Comparison of ENCODE assay signal across 8 mouse cellular contexts in genomic region chr10:60350077-60350804, GRCm38 (mm10). TPM values are rescaled to one million over a fixed set of nuclear protein-coding genes. Genes with fewer than 3 reads are reported as not detected.
DNase-seq lines count a peak whose midpoint lies in the region; ATAC-seq and TF ChIP-seq lines count a peak whose summit lies in the region.

No protein-coding gene starts in this region.

- DNase-seq in forebrain, embryonic 14.5 days (ENCODE audit: low spot score): no peak
- no peak for DNase-seq in lung, embryonic 14.5 days
- no peak for DNase-seq in lung, postnatal 25 days (ENCODE audit: low spot score)
- DNase-seq in heart, postnatal 0 days (ENCODE audit: low spot score): no peak
- peak; percentile 21 for DNase-seq in retina, embryonic 14.5 days (ENCODE audit: low spot score)
- no peak for DNase-seq in thymus, postnatal 4 days
- DNase-seq in layer of hippocampus, adult 9-11 months: no peak

- peak overlapping the region; percentile 27; the same call in 1 of the 2 replicates for H3K4me2 ChIP-seq in forebrain, embryonic 13.5 days
- no peak overlapping the region for H3K4me2 ChIP-seq in forebrain, embryonic 14.5 days (ENCODE audit: low read length)
- peak overlapping the region; percentile 50 for H3K4me2 ChIP-seq in lung, embryonic 14.5 days
- peak overlapping the region; percentile 58 for H3K4me2 ChIP-seq in heart, postnatal 0 days (ENCODE audit: low read depth, low read length)

- H3K27ac ChIP-seq in forebrain, embryonic 13.5 days: no peak overlapping the region
- no peak overlapping the region for H3K27ac ChIP-seq in forebrain, embryonic 14.5 days (ENCODE audit: low read depth, low read length)
- peak overlapping the region; percentile 93 for H3K27ac ChIP-seq in lung, embryonic 14.5 days (ENCODE audit: low read depth)
- peak overlapping the region; percentile 85 for H3K27ac ChIP-seq in heart, postnatal 0 days (ENCODE audit: low read depth)

- ATAC-seq in forebrain, embryonic 13.5 days: no peak
- no peak for ATAC-seq in forebrain, embryonic 14.5 days
- ATAC-seq in lung, embryonic 14.5 days (ENCODE audit: insufficient read depth): no peak
- ATAC-seq in heart, postnatal 0 days (ENCODE audit: insufficient read depth, low read depth): no peak

- peaks cover 23% of the 10 kb centered on the region for H3K27me3 ChIP-seq in forebrain, embryonic 13.5 days
- H3K27me3 ChIP-seq in forebrain, embryonic 14.5 days (replicated peaks; ENCODE audit: control insufficient read depth, insufficient read depth, low read length): peaks cover 11% of the 10 kb centered on the region
- no peaks in the 10 kb centered on the region for H3K27me3 ChIP-seq in lung, embryonic 14.5 days (ENCODE audit: insufficient read depth, low read length)
- peaks cover 8% of the 10 kb centered on the region; the same call in 1 of the 2 replicates for H3K27me3 ChIP-seq in heart, postnatal 0 days (ENCODE audit: control insufficient read depth, insufficient read depth, low read length)

- no peaks in the 10 kb centered on the region for H3K36me3 ChIP-seq in forebrain, embryonic 13.5 days (ENCODE audit: poor library complexity, severe bottlenecking)
- no peaks in the 10 kb centered on the region for H3K36me3 ChIP-seq in forebrain, embryonic 14.5 days (ENCODE audit: control insufficient read depth, insufficient read depth, low read length)
- H3K36me3 ChIP-seq in lung, embryonic 14.5 days (ENCODE audit: insufficient read depth): no peaks in the 10 kb centered on the region
- H3K36me3 ChIP-seq in heart, postnatal 0 days (replicated peaks; ENCODE audit: control insufficient read depth, insufficient read depth, low read length): no peaks in the 10 kb centered on the region

- no peaks in the 10 kb centered on the region for H3K9me3 ChIP-seq in forebrain, embryonic 13.5 days (replicated peaks)
- no peaks in the 10 kb centered on the region for H3K9me3 ChIP-seq in forebrain, embryonic 14.5 days (replicated peaks; ENCODE audit: control insufficient read depth, low read length)
- no peaks in the 10 kb centered on the region for H3K9me3 ChIP-seq in lung, embryonic 14.5 days (ENCODE audit: low read depth, low read length)
- no peaks in the 10 kb centered on the region for H3K9me3 ChIP-seq in heart, postnatal 0 days (replicated peaks; ENCODE audit: control insufficient read depth, low read length)

- H3K9ac ChIP-seq in forebrain, embryonic 13.5 days: no peak overlapping the region
- H3K9ac ChIP-seq in forebrain, embryonic 14.5 days (ENCODE audit: low read length): no peak overlapping the region
- H3K9ac ChIP-seq in lung, embryonic 14.5 days: no peak overlapping the region
- peak overlapping the region; percentile 21; the same call in 1 of the 2 replicates for H3K9ac ChIP-seq in heart, postnatal 0 days (replicated peaks; ENCODE audit: low read depth, low read length)

- peaks cover 25% of the 10 kb centered on the region for H3K4me1 ChIP-seq in forebrain, embryonic 13.5 days
- H3K4me1 ChIP-seq in forebrain, embryonic 14.5 days (ENCODE audit: control insufficient read depth, insufficient read depth, low read length): peaks cover 18% of the 10 kb centered on the region
- peaks cover 41% of the 10 kb centered on the region for H3K4me1 ChIP-seq in lung, embryonic 14.5 days (ENCODE audit: insufficient read depth)
- peaks cover 26% of the 10 kb centered on the region; the same call in 1 of the 2 replicates for H3K4me1 ChIP-seq in heart, postnatal 0 days (ENCODE audit: control insufficient read depth, insufficient read depth)

- no peak for TF ChIP-seq EP300 in heart, postnatal 0 days (IDR thresholded peaks at IDR 0.05; ENCODE audit: low read depth)

- H3K4me3 ChIP-seq in forebrain, embryonic 13.5 days: 0 out of 2 replicates have a peak overlapping the region, but pooled peaks have one; percentile 0
- no peak overlapping the region for H3K4me3 ChIP-seq in forebrain, embryonic 14.5 days (ENCODE audit: low read depth, low read length)
- peak overlapping the region; percentile 0; the same call in 1 of the 2 replicates for H3K4me3 ChIP-seq in lung, embryonic 14.5 days (ENCODE audit: low read depth, low read length)
- H3K4me3 ChIP-seq in heart, postnatal 0 days (ENCODE audit: low read depth, low read length): peak overlapping the region; percentile 41

- 54% methylated on average over 5 of the region's 5 CpGs for WGBS in forebrain, embryonic 13.5 days
- WGBS in forebrain, embryonic 14.5 days: 51% methylated on average over 5 of the region's 5 CpGs
- 32% methylated on average over 5 of the region's 5 CpGs for WGBS in lung, embryonic 14.5 days
- 40% methylated on average over 5 of the region's 5 CpGs for WGBS in heart, postnatal 0 days

- no peak for TF ChIP-seq CTCF in lung, embryonic 14.5 days (IDR thresholded peaks at IDR 0.05; ENCODE audit: low read depth)
- no peak for TF ChIP-seq CTCF in heart, postnatal 0 days (IDR thresholded peaks at IDR 0.05; ENCODE audit: low read depth)

RNA-seq across cellular contexts. Expression of gene Vsir, which starts 3.6 kb away (rescaled TPM):
- polyA plus RNA-seq in forebrain, embryonic 13.5 days (2015; fragmentation: Nextera tagmentation; extraction: Ambion mirVana): 1.2 and 1.3 TPM in 2 replicates
- polyA plus RNA-seq in forebrain, embryonic 14.5 days (2014; fragmentation: Nextera tagmentation; extraction: Ambion mirVana): 2.1 and 2.3 TPM in 2 replicates
- 4.3 and 6.7 TPM in 2 replicates for polyA plus RNA-seq in lung, embryonic 14.5 days (2014; fragmentation: Nextera tagmentation; extraction: Ambion mirVana)
- 8.3 and 117 TPM in 2 replicates for total RNA-seq in heart, postnatal 0 days (2014; rRNA removed; ENCODE audit: low replicate concordance)
- polyA plus RNA-seq in heart, postnatal 0 days (2015; fragmentation: Nextera tagmentation; extraction: Ambion mirVana): 4.6 and 4.7 TPM in 2 replicates

RNA-seq across cellular contexts. Expression of gene Gm17455, which starts 49.3 kb away (rescaled TPM):
- 2.0 and 4.2 TPM in 2 replicates for polyA plus RNA-seq in forebrain, embryonic 13.5 days (2015; fragmentation: Nextera tagmentation; extraction: Ambion mirVana)
- polyA plus RNA-seq in forebrain, embryonic 14.5 days (2014; fragmentation: Nextera tagmentation; extraction: Ambion mirVana): 5.8 and 6.9 TPM in 2 replicates
- polyA plus RNA-seq in lung, embryonic 14.5 days (2014; fragmentation: Nextera tagmentation; extraction: Ambion mirVana): 0.74 and 1.2 TPM in 2 replicates
- not detected in 2 replicates for total RNA-seq in heart, postnatal 0 days (2014; rRNA removed; ENCODE audit: low replicate concordance)
- polyA plus RNA-seq in heart, postnatal 0 days (2015; fragmentation: Nextera tagmentation; extraction: Ambion mirVana): 0.38 TPM in 2 replicates

Comparison
In these comparisons a context has a peak if more than half of its experiments do, and no peak if none do; other contexts are left out.
1. H3K27ac ChIP-seq: peak in lung, embryonic 14.5 days (single experiment) and heart, postnatal 0 days (single experiment); none in forebrain, embryonic 13.5 days (single experiment) and forebrain, embryonic 14.5 days (single experiment).